Mouse (Mus musculus) CH12.LX (cell line): ENCODE measurements around the gene Lin28a. TPM values are rescaled to one million over a fixed set of nuclear protein-coding genes. Genes with fewer than 3 reads are reported as not detected.

Experiments used
- DNase-seq: peaks from one replicate; pipeline ENCODE4 v3.0.0-alpha.2; 2013; ENCODE audit errors: extremely low read depth
- H3K27ac ChIP-seq: 2 replicates; pipeline ENCODE4 v1.5.1; 2012; ENCODE audit warnings: low read depth, mild to moderate bottlenecking, control low read depth, moderate library complexity; ENCODE audit not compliant: insufficient read depth
- H3K27me3 ChIP-seq: replicated peaks from 2 replicates; pipeline ENCODE3; 2012; ENCODE audit warnings: inconsistent platforms
- H3K36me3 ChIP-seq, 2 experiments: replicated peaks in 1 of 2; 2 replicates each; pipeline versions ENCODE3 to v1.6.1; 2012; ENCODE audit warnings: inconsistent platforms in 1 of 2, low read length in 1 of 2, mild to moderate bottlenecking in 1 of 2, mixed read lengths in 1 of 2, moderate library complexity in 1 of 2; ENCODE audit not compliant: control insufficient read depth in 1 of 2, insufficient read depth in 1 of 2
- H3K4me1 ChIP-seq, 2 experiments: 2 replicates each; pipeline ENCODE4 v1.6.1; 2012; ENCODE audit warnings: inconsistent platforms in 1 of 2, moderate library complexity in 1 of 2; ENCODE audit not compliant: insufficient read depth in 2 of 2, control insufficient read depth in 1 of 2
- H3K4me2 ChIP-seq: 2 replicates; pipeline ENCODE4 v1.6.1; 2012; ENCODE audit warnings: low read depth, mild to moderate bottlenecking, control low read depth; ENCODE audit not compliant: poor library complexity, insufficient read depth, severe bottlenecking
- H3K4me3 ChIP-seq, 3 experiments: fragments of 150-350 bp in 1 of 3; sonication (generic) in 1 of 3; replicated peaks in 1 of 3; 2 replicates each; pipeline versions ENCODE3 to v1.5.1; 2011 to 2012; ENCODE audit warnings: low read depth in 2 of 3, low read length in 2 of 3, mild to moderate bottlenecking in 2 of 3, moderate library complexity in 2 of 3, control low read depth in 1 of 3, improper control_type of control experiment in 1 of 3, inconsistent platforms in 1 of 3, mixed read lengths in 1 of 3; ENCODE audit not compliant: poor library complexity in 1 of 3
- H3K79me2 ChIP-seq: replicated peaks from 2 replicates; pipeline ENCODE4 v1.6.1; 2012; ENCODE audit warnings: mild to moderate bottlenecking, moderate library complexity; ENCODE audit not compliant: control insufficient read depth, poor library complexity, insufficient read depth, severe bottlenecking; ENCODE audit errors: extremely low read depth
- H3K9ac ChIP-seq: 2 replicates; pipeline ENCODE4 v1.6.1; 2012; ENCODE audit warnings: low read depth, mild to moderate bottlenecking, control low read depth, moderate library complexity; ENCODE audit not compliant: insufficient read depth
- H3K9me3 ChIP-seq: replicated peaks from 2 replicates; pipeline ENCODE3; 2012; ENCODE audit warnings: low read length, inconsistent platforms, mixed read lengths
- BHLHE40 ChIP-seq: IDR thresholded peaks from 2 replicates; pipeline ENCODE4 v1.6.1; 2011; ENCODE audit warnings: mild to moderate bottlenecking, low read depth, low read length, improper control_type of control experiment
- ELF1 ChIP-seq: IDR thresholded peaks from 2 replicates; pipeline ENCODE4 v1.6.1; 2014; ENCODE audit warnings: low read depth, mild to moderate bottlenecking, inconsistent platforms, low read length, improper control_type of control experiment
- ETS1 ChIP-seq: conservative IDR thresholded peaks from 2 replicates; pipeline ENCODE4 v1.6.1; 2012; ENCODE audit warnings: low read depth, mild to moderate bottlenecking, inconsistent platforms, low read length, improper control_type of control experiment, moderate library complexity
- HCFC1 ChIP-seq: IDR thresholded peaks from 2 replicates; pipeline ENCODE4 v1.6.1; 2012; ENCODE audit warnings: low read depth, mild to moderate bottlenecking, inconsistent platforms, low read length, improper control_type of control experiment
- JUND ChIP-seq: conservative IDR thresholded peaks from 2 replicates; pipeline ENCODE4 v1.6.1; 2011; ENCODE audit warnings: low read depth, low read length, improper control_type of control experiment
- MAZ ChIP-seq: IDR thresholded peaks from 2 replicates; pipeline ENCODE4 v1.6.1; 2012; ENCODE audit warnings: low read depth, mild to moderate bottlenecking, inconsistent platforms, low read length, improper control_type of control experiment, moderate library complexity
- MYC ChIP-seq: IDR thresholded peaks from 2 replicates; pipeline ENCODE4 v1.6.1; 2011; ENCODE audit warnings: low read depth, mild to moderate bottlenecking, improper control_type of control experiment, low read length
- NELFE ChIP-seq: IDR thresholded peaks from 2 replicates; pipeline ENCODE4 v1.6.1; 2011; ENCODE audit warnings: low read depth, low read length, improper control_type of control experiment
- POLR2A ChIP-seq: IDR thresholded peaks from 2 replicates; pipeline ENCODE4 v1.6.1; 2011; ENCODE audit warnings: low read depth, mild to moderate bottlenecking, improper control_type of control experiment, low read length
- RAD21 ChIP-seq: IDR thresholded peaks from 2 replicates; pipeline ENCODE4 v1.6.1; 2011; ENCODE audit warnings: low read depth, mild to moderate bottlenecking, low read length, improper control_type of control experiment, moderate library complexity
- RCOR1 ChIP-seq: conservative IDR thresholded peaks from 2 replicates; pipeline ENCODE4 v1.6.1; 2012; ENCODE audit warnings: low read depth, mild to moderate bottlenecking, inconsistent platforms, low read length, improper control_type of control experiment
- SIN3A ChIP-seq: IDR thresholded peaks from 2 replicates; pipeline ENCODE4 v1.6.1; 2012; ENCODE audit warnings: low read length, improper control_type of control experiment, inconsistent platforms
- TCF12 ChIP-seq: IDR thresholded peaks from 2 replicates; pipeline ENCODE4 v1.6.1; 2014; ENCODE audit warnings: low read depth, mild to moderate bottlenecking, inconsistent platforms, low read length, improper control_type of control experiment
- USF2 ChIP-seq: conservative IDR thresholded peaks from 2 replicates; pipeline ENCODE4 v1.6.1; 2011; ENCODE audit warnings: low read depth, low read length, improper control_type of control experiment
- ZMIZ1 ChIP-seq: IDR thresholded peaks from 2 replicates; pipeline ENCODE4 v1.6.1; 2012; ENCODE audit warnings: low read depth, mild to moderate bottlenecking, inconsistent platforms, low read length, improper control_type of control experiment
- ZNF384 ChIP-seq: IDR thresholded peaks from 2 replicates; pipeline ENCODE4 v1.6.1; 2012; ENCODE audit warnings: low read depth, low read length, improper control_type of control experiment, inconsistent platforms
- dilution Hi-C: fragments of 300-500 bp; cut with MboI; formaldehyde crosslinking; loops from 2 replicates; pipeline ENCODE4 v1.14.3; 2020; ENCODE audit warnings: low sequenced_read_pairs; ENCODE audit not compliant: extremely low pct_unique_long_range_greater_than_20kb, extremely low pct_ligation_motif_present
- in situ Hi-C: fragments of 300-500 bp; cut with MboI; formaldehyde crosslinking; loops from 3 replicates; pipeline ENCODE4 v1.14.3; 2019; ENCODE audit warnings: low sequenced_read_pairs, low pct_ligation_motif_present, low pct_unique_long_range_greater_than_20kb, mixed read lengths
- polyA plus RNA-seq: library from polyadenylated mRNA; unstranded; fragments of >175 nt; gene quantifications from 2 replicates; pipeline ENCODE4 v1.2.1, GENCODE M21; 2012; ENCODE audit warnings: low read depth; ENCODE audit not compliant: insufficient read length
- total RNA-seq, 2 experiments: library from RNA; depleted of rRNA; stranded (reverse); fragments of 300-350 nt in 1 of 2; fragments of >200 nt in 1 of 2; gene quantifications; 2 replicates each; pipeline ENCODE4 v1.2.3; 2012 to 2014

Lin28a gene
- total and polyA plus RNA-seq, 3 experiments, result 0.08 TPM; not detected in 2

DNA sequence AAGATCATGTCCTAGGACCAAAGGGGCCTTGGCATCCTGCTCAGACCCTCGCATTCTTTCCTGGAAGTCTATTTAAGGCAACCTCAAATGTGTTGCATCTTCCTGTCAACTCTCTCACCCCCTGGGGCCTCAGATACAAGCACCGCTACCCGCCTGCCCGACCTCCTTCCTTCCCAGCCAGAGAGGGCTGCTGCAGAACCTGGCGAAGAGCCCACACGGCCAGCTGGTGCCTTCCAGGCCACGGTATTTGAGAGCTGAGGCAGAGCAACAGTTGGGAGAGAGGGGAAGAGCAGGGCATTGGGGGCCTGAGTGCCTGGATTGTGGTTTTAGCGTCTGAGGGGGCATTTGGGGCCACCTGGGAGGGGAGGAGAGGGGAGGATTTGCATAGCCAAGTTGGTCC, 33.9 kb upstream of the Lin28a start:
- TF ChIP-seq MYC, result no peak
- TF ChIP-seq TCF12, result no peak
- no peak for TF ChIP-seq MAZ
- no peak for TF ChIP-seq POLR2A
- TF ChIP-seq RAD21, result no peak
- no peak for TF ChIP-seq ELF1
- TF ChIP-seq USF2, result no peak
- no peak for TF ChIP-seq RCOR1
- Histone ChIP-seq H3K27ac (no peak overlapping the region), H3K4me2 (no peak overlapping the region), H3K4me1 (peaks cover 7 to 10% of the 10 kb centered on the region in 2 experiments; a peak in 3 of 4 replicates), H3K36me3 (no peaks in the 10 kb centered on the region), H3K4me3 (no peak overlapping the region), H3K9me3 (peaks cover 4% of the 10 kb centered on the region), H3K9ac (no peak overlapping the region), H3K79me2 (no peaks in the 10 kb centered on the region), H3K27me3 (peaks cover 2% of the 10 kb centered on the region)
- in situ Hi-C loops (no loop called here), dilution Hi-C loops (no loop called here)
- no peak for DNase-seq

DNA sequence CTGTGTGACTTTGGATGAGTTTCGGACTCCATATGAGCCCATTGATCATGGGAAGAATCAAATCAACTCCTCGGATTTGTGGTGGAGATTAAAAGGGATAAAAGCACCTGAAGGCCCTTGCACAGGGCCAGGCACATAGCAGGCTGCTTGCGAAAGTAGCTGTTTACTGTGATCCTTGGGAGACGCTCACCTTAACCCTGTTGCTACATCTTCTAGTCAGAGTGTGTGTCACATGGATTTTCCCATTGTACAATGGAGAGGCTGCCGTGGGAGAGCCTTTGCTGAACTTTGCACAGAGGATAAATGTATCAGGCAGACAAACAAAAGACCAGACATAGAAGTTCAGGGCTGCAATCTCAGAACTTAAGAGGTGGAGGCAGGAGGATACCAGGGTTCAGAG, 33.3 kb upstream of the Lin28a start:
- H3K27me3 ChIP-seq, result peaks cover 2% of the 10 kb centered on the region
- no peak overlapping the region for H3K27ac ChIP-seq
- H3K9ac ChIP-seq, result no peak overlapping the region
- in situ Hi-C loops (no loop called here), dilution Hi-C loops (no loop called here)
- TF ChIP-seq RCOR1 (no peak), ZNF384 (no peak), JUND (no peak), HCFC1 (no peak), ZMIZ1 (no peak), ETS1 (no peak), NELFE (no peak), MYC (no peak), SIN3A (no peak), BHLHE40 (no peak), ELF1 (no peak)
- no peak overlapping the region for H3K4me2 ChIP-seq
- peaks cover 4% of the 10 kb centered on the region for H3K9me3 ChIP-seq
- no peaks in the 10 kb centered on the region for H3K36me3 ChIP-seq
- H3K4me1 ChIP-seq, result peaks cover 5 to 10% of the 10 kb centered on the region in 2 experiments; a peak in 3 of 4 replicates
- no peak for DNase-seq
- no peak overlapping the region for H3K4me3 ChIP-seq
- no peaks in the 10 kb centered on the region for H3K79me2 ChIP-seq
